Mouse (Mus musculus): ENCODE measurements around the gene Ninj2. TPM values are rescaled to one million over a fixed set of nuclear protein-coding genes. Genes with fewer than 3 reads are reported as not detected.
A peak's percentile ranks its signal among the peaks of the same experiment; 100 is the strongest.

The Ninj2 gene
- total RNA-seq, 2 experiments from 2014 or later = not detected

- DNase-seq = no peak
These were observed 86.0 kb downstream of the Ninj2 start for GRCm38 (mm10) chr6:120179044-120179755.

- no peak for DNase-seq
These were observed 86.6 kb downstream of the Ninj2 start for GRCm38 (mm10) chr6:120179756-120180206.

DNA sequence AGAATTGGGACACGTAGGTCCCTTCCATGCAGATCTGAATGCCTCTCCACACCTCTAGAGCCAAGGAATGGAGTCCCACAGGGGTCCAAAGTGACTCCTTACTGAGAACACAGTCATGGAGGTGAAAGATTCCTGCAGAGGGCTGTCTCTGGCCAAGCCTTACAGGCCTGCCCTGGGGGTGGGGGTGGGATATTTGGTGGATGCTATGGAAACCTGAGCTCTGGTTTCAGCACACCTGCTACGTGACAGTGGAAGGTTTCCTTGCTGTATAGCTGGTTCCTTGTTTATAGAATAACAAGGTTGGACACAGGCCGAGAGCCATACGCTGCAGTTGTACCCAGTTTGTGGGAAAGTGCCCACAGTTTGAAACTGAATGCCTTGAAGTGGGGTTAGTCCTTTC is 87.3 kb downstream of the Ninj2 start:
- no peak for DNase-seq

DNA sequence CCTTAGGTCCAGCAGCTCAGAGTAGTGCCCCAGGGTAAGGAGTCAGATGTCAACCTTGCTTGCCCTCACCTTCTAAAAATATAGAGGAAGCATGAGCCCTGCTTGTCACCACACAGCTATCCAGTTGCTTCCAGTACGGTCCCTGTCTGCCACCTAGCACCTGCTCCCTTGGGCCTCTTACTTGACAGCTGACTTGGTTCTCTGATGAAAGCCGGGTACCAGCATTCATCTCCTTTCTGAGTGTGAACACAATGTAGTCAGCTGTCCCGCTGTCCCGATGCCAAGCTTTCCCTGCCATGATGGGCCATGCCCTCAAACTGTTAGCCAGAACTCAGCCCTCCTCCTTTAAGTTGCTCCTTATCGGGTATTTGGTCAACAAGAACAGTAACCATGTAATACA is 89.0 kb downstream of the Ninj2 start:
- DNase-seq = peak; percentile 74

GRCm38 (mm10) chr6:120183771-120184170 is 90.6 kb downstream of the Ninj2 start:
- DNase-seq = peak; percentile 65

DNA sequence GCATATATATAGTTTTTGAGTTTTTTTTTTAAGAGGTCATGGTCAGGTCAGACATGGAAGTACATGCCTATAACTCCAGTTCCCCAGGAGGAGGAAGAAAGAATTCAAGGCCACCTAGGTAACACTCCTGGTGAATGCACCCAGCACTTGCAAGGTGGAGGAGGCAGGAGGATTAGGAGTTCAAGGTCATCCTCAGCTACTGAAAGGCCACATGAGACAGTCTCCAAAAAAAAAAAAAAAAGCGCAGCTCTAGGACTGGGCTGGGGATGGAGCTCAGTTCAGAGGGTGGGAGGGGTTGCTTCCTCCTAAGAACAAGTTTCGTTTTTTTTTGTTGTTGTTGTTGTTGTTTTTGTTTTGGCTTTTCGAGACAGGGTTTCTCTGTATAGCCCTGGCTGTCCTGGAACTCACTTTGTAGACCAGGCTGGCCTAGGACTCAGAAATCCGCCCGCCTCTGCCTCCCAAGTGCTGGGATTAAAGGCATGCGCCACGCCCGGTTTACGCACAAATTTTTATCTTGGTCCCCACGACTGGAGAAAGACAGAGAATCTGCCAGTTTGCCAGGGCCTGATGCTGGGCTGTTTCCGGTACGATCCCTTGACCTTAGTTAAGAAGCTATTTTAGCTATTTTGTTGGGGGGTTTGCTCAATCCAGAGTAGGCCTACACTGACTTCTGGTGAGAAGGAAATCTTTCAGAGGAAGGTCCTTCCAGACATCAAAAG is 92.0 kb downstream of the Ninj2 start:
- no peak for DNase-seq

DNA sequence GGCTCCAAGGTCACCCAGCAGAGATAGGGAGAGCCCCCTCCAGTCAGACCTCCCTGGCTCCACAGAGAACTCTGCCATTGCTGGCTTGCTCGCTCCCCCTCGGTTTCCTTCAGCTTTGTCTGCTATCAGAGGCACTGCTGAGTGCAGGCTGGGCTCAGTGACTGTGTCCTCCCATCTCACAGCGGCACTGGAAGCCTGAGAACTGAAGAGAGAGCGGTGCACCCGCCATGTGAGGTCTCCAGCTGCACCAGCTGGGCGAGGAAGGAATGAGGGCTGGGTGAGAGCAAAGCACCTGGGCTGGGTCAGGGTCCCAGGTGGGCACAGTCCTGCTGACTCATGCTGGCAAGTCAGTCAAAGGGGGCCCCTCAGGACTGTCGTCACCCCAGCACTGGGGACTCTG is 92.6 kb downstream of the Ninj2 start:
- DNase-seq = no peak

- DNase-seq = no peak
These were observed 93.4 kb downstream of the Ninj2 start for GRCm38 (mm10) chr6:120186594-120186993.

DNA sequence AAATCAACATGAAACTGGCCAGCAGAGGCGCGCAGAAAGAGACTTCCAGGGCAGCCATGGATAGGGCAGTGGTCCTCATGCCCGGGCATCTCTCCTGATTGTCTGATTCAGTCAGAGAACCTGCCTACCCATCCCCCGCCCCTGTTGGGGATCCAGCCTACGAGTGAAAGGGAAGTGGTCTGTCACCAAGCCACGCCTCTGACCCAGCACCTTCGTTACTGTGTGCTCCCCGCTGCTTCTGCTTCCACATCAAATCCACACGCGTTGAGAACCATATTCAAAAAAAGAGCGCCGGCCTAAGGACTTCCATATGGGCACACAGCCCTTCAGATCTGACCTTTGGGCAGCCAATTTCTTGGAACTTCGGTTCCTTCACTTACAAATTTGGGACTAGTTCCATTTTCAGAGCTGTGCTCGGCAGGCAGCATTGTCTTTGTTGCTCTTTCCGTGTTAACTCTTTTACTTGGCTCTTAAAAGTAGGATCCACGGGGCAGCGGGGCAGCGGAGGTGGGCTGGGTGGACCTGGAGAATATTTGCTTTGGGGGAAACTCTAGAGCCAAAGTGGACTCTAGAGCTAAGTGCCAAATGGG is 94.5 kb downstream of the Ninj2 start:
- DNase-seq = peak; percentile 37

DNA sequence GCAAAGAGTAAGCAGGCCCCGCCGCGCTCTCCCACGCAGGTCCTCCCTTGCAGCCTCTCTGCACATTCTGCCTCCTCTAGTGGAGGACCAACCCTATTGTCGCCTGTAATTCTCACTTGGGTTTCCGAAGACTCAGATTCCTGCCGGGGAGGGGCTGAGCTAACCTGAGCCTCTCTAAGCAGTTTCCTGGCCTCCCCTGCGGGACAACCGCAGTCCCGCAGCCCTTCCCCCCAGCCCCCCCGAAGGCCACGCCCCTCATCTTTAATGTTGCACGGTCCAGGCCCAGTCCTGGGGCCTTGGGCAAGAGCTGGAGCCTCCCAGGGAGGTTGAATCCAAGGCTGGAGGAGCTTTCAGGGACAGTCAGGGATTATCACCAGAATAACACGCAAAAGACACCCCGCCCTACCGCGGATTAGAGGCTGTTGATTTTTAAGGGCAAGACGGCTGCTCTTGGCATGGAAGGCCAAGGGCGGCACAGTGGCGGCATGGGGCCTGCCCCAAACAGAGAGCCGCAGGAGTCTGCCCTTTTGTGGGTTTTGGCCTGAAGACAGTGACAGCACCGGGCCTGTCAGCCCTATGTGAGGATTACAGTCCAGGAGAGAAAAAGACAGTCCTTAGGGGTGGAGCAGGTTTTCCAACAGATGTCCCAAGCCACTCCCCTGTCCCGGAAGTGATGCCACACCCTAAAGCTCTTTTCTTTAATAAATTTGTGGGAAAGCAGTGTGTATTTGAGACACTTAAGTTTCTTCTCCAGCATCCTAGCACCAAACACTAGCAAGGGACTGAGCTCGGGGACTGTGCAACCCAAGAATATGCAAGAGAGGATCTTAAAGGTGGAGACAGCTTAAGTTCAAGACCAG is 95.5 kb downstream of the Ninj2 start:
- peak; percentile 51 for DNase-seq

GRCm38 (mm10) chr6:120189287-120189686 is 96.1 kb downstream of the Ninj2 start:
- DNase-seq = peak; percentile 39

DNA sequence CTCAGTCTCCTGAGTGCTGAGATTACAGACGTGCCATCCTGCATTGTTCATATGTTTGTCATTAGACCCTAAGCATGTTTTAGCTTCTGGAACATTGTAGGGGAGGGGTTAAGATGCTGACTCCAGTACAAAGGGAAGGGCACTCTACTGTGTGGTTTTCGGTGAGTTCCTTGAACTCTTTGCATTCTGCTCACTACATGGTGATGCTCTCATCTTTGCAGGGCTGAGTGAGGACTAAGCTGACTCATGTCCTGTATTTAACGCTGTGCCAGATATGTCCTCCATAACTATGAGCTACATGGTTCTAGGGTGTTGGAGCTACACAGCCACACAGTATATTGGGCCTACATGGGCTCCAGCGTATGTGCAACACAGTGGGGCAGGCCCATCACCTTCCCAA is 97.2 kb downstream of the Ninj2 start:
- no peak for DNase-seq

DNA sequence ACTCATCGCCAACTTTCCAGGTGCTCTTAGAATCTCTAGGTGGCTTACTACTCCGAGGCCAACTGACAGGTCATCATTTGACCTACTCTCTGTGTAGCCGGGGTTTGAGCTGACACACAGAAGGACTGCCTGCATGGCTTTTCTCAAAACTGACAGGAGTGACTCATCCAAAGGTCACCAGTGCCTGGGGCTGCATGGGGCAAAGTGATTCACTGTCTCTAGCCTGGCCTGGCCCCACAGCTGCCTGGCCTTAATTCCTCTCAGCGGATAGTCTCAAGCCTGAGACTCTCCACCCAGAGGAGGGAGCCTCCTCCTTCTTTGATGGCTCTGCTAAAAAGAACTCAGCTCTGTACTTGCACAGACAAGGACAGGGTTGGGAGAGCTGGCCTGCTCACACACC is 97.8 kb downstream of the Ninj2 start:
- DNase-seq = peak; percentile 66

DNA sequence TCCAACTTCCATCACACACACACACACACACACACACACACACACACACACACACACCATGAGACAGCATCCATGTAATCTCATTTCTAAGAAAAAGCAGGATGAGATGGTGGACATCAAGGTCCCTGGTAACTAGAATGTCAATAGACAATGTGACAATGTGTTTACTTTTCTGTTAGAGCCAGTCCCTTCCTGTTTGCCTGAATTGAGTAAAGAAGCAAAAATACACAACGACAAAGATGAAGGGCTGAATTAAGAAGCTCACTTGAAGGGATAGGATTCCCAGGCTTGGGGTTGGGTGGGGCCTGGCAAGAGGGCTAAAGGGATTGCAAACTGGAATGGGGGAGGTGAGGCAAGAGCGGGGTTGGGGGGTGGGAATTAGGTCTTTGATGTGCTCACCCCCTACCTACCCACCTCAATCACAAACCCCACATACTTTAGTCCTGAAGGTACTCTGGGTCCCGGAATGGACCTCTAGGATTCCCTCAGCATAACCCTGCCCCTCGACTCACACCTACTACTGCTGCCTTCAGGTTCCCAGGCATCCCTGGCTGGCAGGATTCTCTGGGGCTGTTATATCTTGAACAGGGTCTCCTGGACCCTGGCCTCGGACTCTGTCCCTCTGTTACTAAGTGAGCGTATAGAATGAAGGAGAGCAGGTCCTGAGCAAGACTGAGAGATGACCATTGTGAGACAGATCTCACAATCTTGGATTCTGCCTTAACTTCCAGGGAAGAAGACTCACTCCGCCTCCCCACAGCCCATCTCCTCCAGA is 98.4 kb downstream of the Ninj2 start:
- DNase-seq = no peak

- peak; percentile 86 for DNase-seq
These were observed 99.2 kb downstream of the Ninj2 start for GRCm38 (mm10) chr6:120192211-120192870.

- peak; percentile 74 for DNase-seq
These were observed 100.0 kb downstream of the Ninj2 start for GRCm38 (mm10) chr6:120193174-120193573.

DNA sequence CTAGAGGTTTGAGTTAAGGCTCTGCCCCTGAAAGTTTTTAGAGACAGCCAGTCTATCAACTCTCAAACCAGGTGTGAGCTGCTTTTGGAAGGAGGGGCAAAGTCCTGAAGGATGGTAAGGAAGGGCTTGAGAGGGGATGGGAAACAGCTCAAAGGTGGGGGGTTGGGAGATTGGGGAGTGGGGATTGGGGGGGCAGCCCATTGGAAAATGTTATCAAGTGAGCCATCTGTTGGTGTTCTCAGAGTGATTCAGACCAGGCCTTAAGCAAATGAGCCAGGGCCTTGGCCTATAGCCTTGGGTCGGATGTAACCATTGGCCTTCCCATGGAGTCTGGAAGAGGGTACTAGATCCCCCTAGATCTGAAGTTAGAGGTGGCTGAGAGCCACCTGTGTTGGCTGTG is 100.6 kb downstream of the Ninj2 start:
- no peak for DNase-seq

- no peak for DNase-seq
These were observed 101.2 kb downstream of the Ninj2 start for GRCm38 (mm10) chr6:120194305-120194704.

- DNase-seq = peak; percentile 56
These were observed 101.8 kb downstream of the Ninj2 start for GRCm38 (mm10) chr6:120194963-120195362.

- no peak for DNase-seq
These were observed 103.7 kb downstream of the Ninj2 start for GRCm38 (mm10) chr6:120196837-120197236.

DNA sequence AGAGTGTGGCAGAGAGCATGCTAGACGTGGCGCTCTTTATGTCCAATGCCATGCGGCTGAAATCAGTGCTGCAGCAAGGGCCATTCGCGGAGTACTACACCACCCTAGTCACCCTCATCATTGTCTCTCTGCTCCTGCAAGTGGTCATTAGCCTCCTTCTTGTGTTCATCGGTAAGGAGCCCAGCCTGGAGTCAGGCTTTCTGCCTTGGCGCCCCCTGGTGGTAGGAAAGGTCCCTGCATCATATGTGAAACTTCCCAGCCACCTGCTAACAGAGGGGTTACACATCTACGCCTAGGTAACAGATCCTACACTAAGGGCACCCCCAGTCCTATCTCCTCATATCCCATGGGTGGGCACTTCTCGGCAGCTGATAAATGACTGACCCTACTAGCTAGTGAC is 104.8 kb downstream of the Ninj2 start:
- peak; percentile 62 for DNase-seq

Data from gastrocnemius, postnatal 25 days (tissue).